Mouse (Mus musculus): ENCODE measurements around the gene Lamtor4. TPM values are rescaled to one million over a fixed set of nuclear protein-coding genes. Genes with fewer than 3 reads are reported as not detected.
A peak's percentile ranks its signal among the peaks of the same experiment; 100 is the strongest.

The Lamtor4 gene
- total and polyA plus RNA-seq, 2 experiments from 2014 or later: 79.6 to 99.8 TPM

DNA sequence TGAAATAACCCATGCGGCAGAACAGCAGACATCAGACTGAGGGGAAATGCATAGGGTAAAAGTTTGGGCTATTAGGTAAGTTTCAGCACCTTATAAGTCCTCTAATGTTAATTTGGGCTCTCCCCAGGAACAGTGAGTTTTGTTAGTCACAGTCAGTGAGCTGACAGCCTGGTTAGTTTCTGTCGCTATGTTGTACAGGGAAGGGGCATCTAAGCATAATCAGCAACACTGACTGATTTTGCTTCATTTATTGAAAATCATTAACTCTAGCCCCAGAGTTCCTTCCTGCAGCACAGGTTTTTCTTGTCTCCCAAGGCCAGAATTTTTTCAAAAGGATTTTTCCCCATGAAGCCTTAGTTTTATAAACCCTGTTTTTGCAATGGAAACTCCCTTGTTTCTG lies 21.5 kb upstream of the Lamtor4 start:
- DNase-seq (ENCODE audit: low spot score) (no peak), ATAC-seq (ENCODE audit: low FRiP score) (no peak)
- no peaks in the 10 kb centered on the region for H3K36me3 ChIP-seq (ENCODE audit: insufficient read depth, low read length)
- H3K27ac ChIP-seq (ENCODE audit: low read depth, low read length): no peak overlapping the region
- H3K27me3 ChIP-seq (ENCODE audit: insufficient read depth, low read length): no peaks in the 10 kb centered on the region
- no peaks in the 10 kb centered on the region for H3K4me1 ChIP-seq (ENCODE audit: insufficient read depth, low read length)
- no peak overlapping the region for H3K4me3 ChIP-seq (ENCODE audit: low read depth, low read length)
- no peak overlapping the region for H3K9ac ChIP-seq (replicated peaks; ENCODE audit: low read length, poor library complexity, severe bottlenecking)
- 86% methylated on average over 2 of the region's 2 CpGs for WGBS
- H3K4me2 ChIP-seq (ENCODE audit: low read depth, low read length, poor library complexity, severe bottlenecking): no peak overlapping the region
- TF ChIP-seq CTCF (IDR thresholded peaks at IDR 0.05): no peak
- no peaks in the 10 kb centered on the region for H3K9me3 ChIP-seq (ENCODE audit: low read length)

DNA sequence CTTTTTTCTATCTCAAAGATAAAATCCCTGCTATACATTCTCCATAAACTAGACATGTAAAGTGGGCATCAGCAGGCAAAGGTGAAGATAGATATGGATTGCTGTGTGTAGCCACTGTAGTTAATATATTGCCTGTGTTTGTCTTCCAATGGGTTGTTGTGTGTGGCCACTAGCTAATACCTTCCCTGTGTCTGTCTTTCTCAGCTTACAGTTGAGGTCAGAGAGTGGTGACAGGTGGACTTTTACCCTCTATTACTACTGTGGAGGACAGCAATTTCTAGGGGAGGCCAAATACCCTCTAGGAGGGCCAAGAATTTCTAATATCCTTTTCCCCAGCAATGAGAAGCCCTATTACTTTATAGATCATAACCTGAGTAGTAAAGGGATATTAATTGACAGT lies 21.1 kb upstream of the Lamtor4 start:
- no peaks in the 10 kb centered on the region for H3K36me3 ChIP-seq (ENCODE audit: insufficient read depth, low read length)
- no peak overlapping the region for H3K4me3 ChIP-seq (ENCODE audit: low read depth, low read length)
- no peak overlapping the region for H3K27ac ChIP-seq (ENCODE audit: low read depth, low read length)
- H3K4me2 ChIP-seq (ENCODE audit: low read depth, low read length, poor library complexity, severe bottlenecking): no peak overlapping the region
- H3K27me3 ChIP-seq (ENCODE audit: insufficient read depth, low read length): no peaks in the 10 kb centered on the region
- no peaks in the 10 kb centered on the region for H3K9me3 ChIP-seq (ENCODE audit: low read length)
- ATAC-seq (ENCODE audit: low FRiP score) (no peak), DNase-seq (ENCODE audit: low spot score) (no peak)
- TF ChIP-seq CTCF (IDR thresholded peaks at IDR 0.05): no peak
- no peaks in the 10 kb centered on the region for H3K4me1 ChIP-seq (ENCODE audit: insufficient read depth, low read length)
- H3K9ac ChIP-seq (replicated peaks; ENCODE audit: low read length, poor library complexity, severe bottlenecking): no peak overlapping the region

DNA sequence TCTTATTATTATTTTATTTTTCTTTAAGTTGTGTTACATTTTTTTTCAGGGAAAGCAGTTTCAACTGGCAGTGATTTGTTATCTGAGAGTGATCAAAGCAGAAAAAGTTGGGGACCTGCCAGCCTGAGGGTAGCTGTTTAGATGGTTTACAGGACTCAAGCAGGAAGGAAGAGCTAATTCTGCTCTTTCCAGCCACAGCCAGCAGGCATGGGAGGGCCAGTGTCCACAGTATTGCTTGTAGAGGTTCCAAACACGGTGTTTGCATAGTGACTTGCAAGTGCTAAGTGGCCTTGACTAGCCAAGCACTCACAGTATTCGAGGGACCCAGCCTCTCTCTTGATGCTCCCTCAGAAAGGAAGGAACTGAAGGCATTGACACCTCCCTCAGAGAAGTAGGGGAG lies 13.8 kb upstream of the Lamtor4 start:
- no peak overlapping the region for H3K4me3 ChIP-seq (ENCODE audit: low read depth, low read length)
- no peak overlapping the region for H3K9ac ChIP-seq (replicated peaks; ENCODE audit: low read length, poor library complexity, severe bottlenecking)
- no peak overlapping the region for H3K27ac ChIP-seq (ENCODE audit: low read depth, low read length)
- no peaks in the 10 kb centered on the region for H3K4me1 ChIP-seq (ENCODE audit: insufficient read depth, low read length)
- DNase-seq (ENCODE audit: low spot score): no peak
- TF ChIP-seq CTCF (IDR thresholded peaks at IDR 0.05): no peak
- no peak for ATAC-seq (ENCODE audit: low FRiP score)
- H3K36me3 ChIP-seq (ENCODE audit: insufficient read depth, low read length): no peaks in the 10 kb centered on the region
- H3K4me2 ChIP-seq (ENCODE audit: low read depth, low read length, poor library complexity, severe bottlenecking): no peak overlapping the region
- no peaks in the 10 kb centered on the region for H3K27me3 ChIP-seq (ENCODE audit: insufficient read depth, low read length)
- no peaks in the 10 kb centered on the region for H3K9me3 ChIP-seq (ENCODE audit: low read length)
- 41% methylated on average over 2 of the region's 2 CpGs for WGBS

DNA sequence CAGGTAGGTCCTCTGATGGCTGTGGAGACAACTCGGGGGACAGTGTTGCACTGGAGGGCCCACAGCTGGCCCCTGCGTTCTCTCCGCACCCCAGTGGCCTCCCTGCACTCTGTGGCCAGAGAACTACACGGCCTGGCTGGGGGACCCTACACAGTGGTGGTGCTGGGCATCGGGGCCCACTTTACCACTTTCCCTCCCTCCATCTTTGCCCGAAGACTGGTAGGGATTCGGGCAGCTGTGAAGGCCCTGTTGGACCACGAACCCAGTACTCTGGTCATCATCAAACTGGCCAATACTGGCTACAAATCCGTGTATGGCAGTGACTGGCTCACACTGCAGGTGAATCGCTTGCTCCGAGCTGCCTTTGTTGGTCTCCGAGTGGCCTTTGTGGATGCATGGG lies 4.1 kb upstream of the Lamtor4 start:
- Histone ChIP-seq H3K9ac (replicated peaks; ENCODE audit: low read length, poor library complexity, severe bottlenecking) (no peak overlapping the region), H3K27ac (ENCODE audit: low read depth, low read length) (no peak overlapping the region), H3K4me3 (ENCODE audit: low read depth, low read length) (no peak overlapping the region), H3K9me3 (ENCODE audit: low read length) (no peaks in the 10 kb centered on the region), H3K36me3 (ENCODE audit: insufficient read depth, low read length) (no peaks in the 10 kb centered on the region), H3K4me1 (ENCODE audit: insufficient read depth, low read length) (no peaks in the 10 kb centered on the region), H3K27me3 (ENCODE audit: insufficient read depth, low read length) (no peaks in the 10 kb centered on the region), H3K4me2 (ENCODE audit: low read depth, low read length, poor library complexity, severe bottlenecking) (no peak overlapping the region)
- 84% methylated on average over 12 of the region's 12 CpGs for WGBS
- TF ChIP-seq CTCF (IDR thresholded peaks at IDR 0.05): no peak
- DNase-seq (ENCODE audit: low spot score) (no peak), ATAC-seq (ENCODE audit: low FRiP score) (no peak)

DNA sequence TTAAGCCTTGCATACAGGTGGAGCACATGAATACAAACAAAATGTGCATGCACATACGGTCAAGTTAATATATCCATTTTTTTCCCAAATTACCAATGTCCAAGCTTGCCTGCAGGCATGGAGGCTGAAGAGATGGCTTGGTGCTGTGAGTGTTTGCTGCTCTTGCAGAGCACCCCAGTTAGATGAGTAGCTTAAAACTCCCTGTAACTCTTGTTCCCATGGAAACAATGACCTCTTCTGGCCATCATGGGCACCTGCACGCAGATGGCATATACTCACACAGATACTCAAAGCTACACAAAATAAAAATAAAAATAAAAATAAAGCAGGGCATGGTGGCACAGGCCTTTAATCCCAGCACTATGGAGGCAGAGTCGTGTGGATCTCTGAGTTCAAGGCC lies 2.2 kb upstream of the Lamtor4 start:
- TF ChIP-seq CTCF (IDR thresholded peaks at IDR 0.05): 0 out of 2 replicates have a peak, but pooled peaks have one; percentile 9
- ATAC-seq (ENCODE audit: low FRiP score): no peak

DNA sequence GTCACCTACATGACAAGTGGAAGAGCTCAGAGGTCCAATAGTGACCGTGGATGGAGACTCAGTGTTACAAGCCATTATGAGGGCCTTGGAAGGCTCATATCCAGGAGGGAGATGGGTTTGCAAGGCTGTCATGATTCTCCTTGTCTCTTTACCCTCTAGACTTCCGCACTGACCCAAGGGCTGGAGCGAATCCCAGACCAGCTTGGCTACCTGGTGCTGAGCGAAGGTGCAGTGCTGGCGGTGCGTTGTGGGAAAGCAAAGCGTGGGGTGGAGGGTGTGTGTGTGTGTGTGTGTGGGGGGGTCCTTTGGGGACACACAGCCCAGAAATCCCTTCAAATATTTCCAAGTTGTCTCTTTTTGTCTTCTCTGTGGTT lies 799 bp downstream of the Lamtor4 start:
- Histone ChIP-seq H3K4me3 (ENCODE audit: low read depth, low read length) (peak overlapping the region; percentile 66), H3K4me2 (ENCODE audit: low read depth, low read length, poor library complexity, severe bottlenecking) (peak overlapping the region; percentile 89), H3K27ac (ENCODE audit: low read depth, low read length) (peak overlapping the region; percentile 85), H3K36me3 (ENCODE audit: insufficient read depth, low read length) (peaks cover 26% of the 10 kb centered on the region), H3K27me3 (ENCODE audit: insufficient read depth, low read length) (no peaks in the 10 kb centered on the region), H3K4me1 (ENCODE audit: insufficient read depth, low read length) (0 out of 2 replicates have a peak, but pooled peaks cover 2% of the 10 kb centered on the region), H3K9me3 (ENCODE audit: low read length) (no peaks in the 10 kb centered on the region), H3K9ac (replicated peaks; ENCODE audit: low read length, poor library complexity, severe bottlenecking) (peak overlapping the region; percentile 79)
- ATAC-seq (ENCODE audit: low FRiP score): peak; percentile 8; the same call in 1 of the 2 replicates
- DNase-seq (ENCODE audit: low spot score): no peak
- TF ChIP-seq CTCF (IDR thresholded peaks at IDR 0.05): no peak
- 21% methylated on average over 7 of the region's 7 CpGs for WGBS

More for the DNA sequence above, 2.2 kb upstream of the Lamtor4 start:
- no peaks in the 10 kb centered on the region for H3K27me3 ChIP-seq (ENCODE audit: insufficient read depth, low read length)
- no peak overlapping the region for H3K4me2 ChIP-seq (ENCODE audit: low read depth, low read length, poor library complexity, severe bottlenecking)
- 92% methylated on average over 3 of the region's 3 CpGs for WGBS
- no peak overlapping the region for H3K9ac ChIP-seq (replicated peaks; ENCODE audit: low read length, poor library complexity, severe bottlenecking)
- H3K4me1 ChIP-seq (ENCODE audit: insufficient read depth, low read length): 0 out of 2 replicates have a peak, but pooled peaks cover 2% of the 10 kb centered on the region
- no peaks in the 10 kb centered on the region for H3K9me3 ChIP-seq (ENCODE audit: low read length)
- H3K36me3 ChIP-seq (ENCODE audit: insufficient read depth, low read length): 0 out of 2 replicates have a peak, but pooled peaks cover 3% of the 10 kb centered on the region
- no peak overlapping the region for H3K27ac ChIP-seq (ENCODE audit: low read depth, low read length)
- DNase-seq (ENCODE audit: low spot score): no peak
- H3K4me3 ChIP-seq (ENCODE audit: low read depth, low read length): no peak overlapping the region

Measured in midbrain, postnatal 0 days (tissue).